Mouse (Mus musculus) hindbrain, embryonic 10.5 days (tissue): Measurements from ENCODE around the gene Tarsl2. TPM values are rescaled to one million over a fixed set of nuclear protein-coding genes. Genes with fewer than 3 reads are reported as not detected.

ENCODE experiments used
- DNase-seq: peaks from one replicate; pipeline ENCODE4 v3.0.0-alpha.2; 2017; ENCODE audit warnings: low spot score
- H3K27ac ChIP-seq: fragments of 300-500 bp; sonication (generic); 2 replicates; pipeline ENCODE4 v1.5.1; 2016; ENCODE audit warnings: mild to moderate bottlenecking, moderate library complexity
- H3K27me3 ChIP-seq: fragments of 300-500 bp; sonication (generic); 2 replicates; pipeline ENCODE4 v1.6.1; 2016; ENCODE audit warnings: mild to moderate bottlenecking; ENCODE audit not compliant: poor library complexity, insufficient read depth, severe bottlenecking
- H3K36me3 ChIP-seq: fragments of 300-500 bp; sonication (generic); 2 replicates; pipeline ENCODE4 v1.6.1; 2016; ENCODE audit warnings: mild to moderate bottlenecking, moderate library complexity
- H3K4me1 ChIP-seq: fragments of 300-500 bp; sonication (generic); replicated peaks from 2 replicates; pipeline ENCODE4 v1.6.1; 2016; ENCODE audit warnings: mild to moderate bottlenecking
- H3K4me3 ChIP-seq: fragments of 300-500 bp; sonication (generic); 2 replicates; pipeline ENCODE4 v1.5.1; 2016; ENCODE audit warnings: mild to moderate bottlenecking, moderate library complexity
- H3K9me3 ChIP-seq: fragments of 300-500 bp; sonication (generic); 2 replicates; pipeline ENCODE4 v1.6.1; 2016; ENCODE audit warnings: mild to moderate bottlenecking, moderate library complexity
- WGBS: fragments of 180-500 bp; shearing (Covaris S2); methylation state at CpG from one replicate; pipeline ENCODE4 v1.1.7; 2016; 5-methylcytosine and 5-hydroxymethylcytosine counted together
- polyA plus RNA-seq: library from polyadenylated mRNA; unstranded; fragments of >200 nt; fragmentation: Nextera tagmentation; extraction: Ambion mirVana; gene quantifications from 2 replicates; pipeline ENCODE4 v1.2.1, GENCODE M21; 2016

Gene Tarsl2
- polyA plus RNA-seq: 6.3 and 7.3 TPM in 2 replicates

- peak within 1 kb of the TSS; percentile 66 for H3K4me3 ChIP-seq
- H3K4me1 ChIP-seq: peaks cover 18% of the 10 kb centered on the region; the same call in 1 of the 2 replicates
- under 1% methylated on average over 64 of the region's 64 CpGs for WGBS
- peak within 1 kb of the TSS; percentile 90 for H3K27ac ChIP-seq
- H3K9me3 ChIP-seq: peaks cover 6% of the 10 kb centered on the region; the same call in 1 of the 2 replicates
- DNase-seq: peak; percentile 97
- H3K36me3 ChIP-seq: peaks cover 23% of the 10 kb centered on the region
- peaks cover 17% of the 10 kb centered on the region for H3K27me3 ChIP-seq
Measured at GRCm38 (mm10) chr7:65644643-65645351, at the start of gene Tarsl2. Gene Tarsl2 (plus strand): TSS chr7:65644898.

GRCm38 (mm10) chr7:65606124-65606523, 38.6 kb upstream of the Tarsl2 start:
- no peak overlapping the region for H3K27ac ChIP-seq
- no peaks in the 10 kb centered on the region for H3K36me3 ChIP-seq
- H3K27me3 ChIP-seq: no peaks in the 10 kb centered on the region
- no peak overlapping the region for H3K4me3 ChIP-seq
- DNase-seq: no peak
- H3K9me3 ChIP-seq: no peaks in the 10 kb centered on the region
- H3K4me1 ChIP-seq: no peaks in the 10 kb centered on the region
- 87% methylated on average over 3 of the region's 3 CpGs for WGBS

GRCm38 (mm10) chr7:65607003-65607402, 37.7 kb upstream of the Tarsl2 start:
- no peaks in the 10 kb centered on the region for H3K36me3 ChIP-seq
- no peak overlapping the region for H3K27ac ChIP-seq
- WGBS: 82% methylated on average over 5 of the region's 5 CpGs
- no peaks in the 10 kb centered on the region for H3K4me1 ChIP-seq
- H3K9me3 ChIP-seq: no peaks in the 10 kb centered on the region
- H3K4me3 ChIP-seq: no peak overlapping the region
- no peaks in the 10 kb centered on the region for H3K27me3 ChIP-seq
- DNase-seq: no peak

- DNase-seq: no peak
Measured at GRCm38 (mm10) chr7:65610171-65610570, 34.5 kb upstream of the Tarsl2 start.

GRCm38 (mm10) chr7:65610673-65611072, 34.0 kb upstream of the Tarsl2 start:
- Histone ChIP-seq H3K4me1 (no peaks in the 10 kb centered on the region), H3K9me3 (no peaks in the 10 kb centered on the region), H3K4me3 (no peak overlapping the region), H3K27ac (no peak overlapping the region), H3K36me3 (no peaks in the 10 kb centered on the region), H3K27me3 (no peaks in the 10 kb centered on the region)
- WGBS: 84% methylated on average over 8 of the region's 8 CpGs
- no peak for DNase-seq

More at GRCm38 (mm10) chr7:65610171-65610570, 34.5 kb upstream of the Tarsl2 start:
- no peaks in the 10 kb centered on the region for H3K36me3 ChIP-seq
- no peak overlapping the region for H3K27ac ChIP-seq
- H3K4me3 ChIP-seq: no peak overlapping the region
- H3K4me1 ChIP-seq: no peaks in the 10 kb centered on the region
- H3K9me3 ChIP-seq: no peaks in the 10 kb centered on the region
- no peaks in the 10 kb centered on the region for H3K27me3 ChIP-seq
- WGBS: 77% methylated on average over 5 of the region's 5 CpGs

- Histone ChIP-seq H3K36me3 (no peaks in the 10 kb centered on the region), H3K4me3 (no peak overlapping the region), H3K27me3 (no peaks in the 10 kb centered on the region), H3K9me3 (no peaks in the 10 kb centered on the region), H3K4me1 (no peaks in the 10 kb centered on the region), H3K27ac (no peak overlapping the region)
- DNase-seq: no peak
- WGBS: 81% methylated on average over 3 of the region's 3 CpGs
Measured at GRCm38 (mm10) chr7:65611298-65611697, 33.4 kb upstream of the Tarsl2 start.

- Histone ChIP-seq H3K9me3 (no peaks in the 10 kb centered on the region), H3K4me3 (no peak overlapping the region), H3K27ac (no peak overlapping the region), H3K4me1 (no peaks in the 10 kb centered on the region), H3K36me3 (no peaks in the 10 kb centered on the region), H3K27me3 (no peaks in the 10 kb centered on the region)
- no peak for DNase-seq
- 79% methylated on average over 5 of the region's 5 CpGs for WGBS
Measured at GRCm38 (mm10) chr7:65613723-65614122, 31.0 kb upstream of the Tarsl2 start.

GRCm38 (mm10) chr7:65618751-65619150, 25.9 kb upstream of the Tarsl2 start:
- no peak overlapping the region for H3K27ac ChIP-seq
- no peaks in the 10 kb centered on the region for H3K4me1 ChIP-seq
- DNase-seq: no peak
- 78% methylated on average over 1 of the region's 1 CpGs for WGBS
- H3K4me3 ChIP-seq: no peak overlapping the region
- no peaks in the 10 kb centered on the region for H3K36me3 ChIP-seq
- H3K9me3 ChIP-seq: no peaks in the 10 kb centered on the region
- no peaks in the 10 kb centered on the region for H3K27me3 ChIP-seq

GRCm38 (mm10) chr7:65620746-65621145, 24.0 kb upstream of the Tarsl2 start:
- Histone ChIP-seq H3K4me1 (no peaks in the 10 kb centered on the region), H3K36me3 (no peaks in the 10 kb centered on the region), H3K4me3 (no peak overlapping the region), H3K9me3 (no peaks in the 10 kb centered on the region), H3K27me3 (no peaks in the 10 kb centered on the region), H3K27ac (no peak overlapping the region)
- 85% methylated on average over 7 of the region's 7 CpGs for WGBS
- no peak for DNase-seq

GRCm38 (mm10) chr7:65623330-65623729, 21.4 kb upstream of the Tarsl2 start:
- Histone ChIP-seq H3K4me1 (no peaks in the 10 kb centered on the region), H3K27ac (no peak overlapping the region), H3K36me3 (no peaks in the 10 kb centered on the region), H3K27me3 (no peaks in the 10 kb centered on the region), H3K4me3 (no peak overlapping the region), H3K9me3 (no peaks in the 10 kb centered on the region)
- 91% methylated on average over 3 of the region's 3 CpGs for WGBS
- no peak for DNase-seq

GRCm38 (mm10) chr7:65625528-65625927, 19.2 kb upstream of the Tarsl2 start:
- Histone ChIP-seq H3K4me1 (0 out of 2 replicates have a peak, but pooled peaks cover 6% of the 10 kb centered on the region), H3K27ac (no peak overlapping the region), H3K4me3 (no peak overlapping the region), H3K36me3 (no peaks in the 10 kb centered on the region), H3K9me3 (no peaks in the 10 kb centered on the region), H3K27me3 (no peaks in the 10 kb centered on the region)
- DNase-seq: no peak
- WGBS: 57% methylated on average over 2 of the region's 2 CpGs

GRCm38 (mm10) chr7:65629846-65630245, 14.9 kb upstream of the Tarsl2 start:
- Histone ChIP-seq H3K4me1 (0 out of 2 replicates have a peak, but pooled peaks cover 9% of the 10 kb centered on the region), H3K27me3 (no peaks in the 10 kb centered on the region)

GRCm38 (mm10) chr7:65630661-65631060, 14.0 kb upstream of the Tarsl2 start:
- Histone ChIP-seq H3K4me1 (0 out of 2 replicates have a peak, but pooled peaks cover 9% of the 10 kb centered on the region), H3K4me3 (no peak overlapping the region), H3K9me3 (no peaks in the 10 kb centered on the region), H3K27me3 (no peaks in the 10 kb centered on the region), H3K36me3 (no peaks in the 10 kb centered on the region), H3K27ac (no peak overlapping the region)
- 58% methylated on average over 5 of the region's 5 CpGs for WGBS
- no peak for DNase-seq

More at GRCm38 (mm10) chr7:65629846-65630245, 14.9 kb upstream of the Tarsl2 start:
- no peak for DNase-seq
- no peak overlapping the region for H3K4me3 ChIP-seq
- H3K27ac ChIP-seq: no peak overlapping the region
- no peaks in the 10 kb centered on the region for H3K9me3 ChIP-seq
- 85% methylated on average over 1 of the region's 1 CpGs for WGBS
- H3K36me3 ChIP-seq: no peaks in the 10 kb centered on the region
